10 mouse cellular contexts compared by ENCODE assay signal in genomic region chr6:5291450-5291849, GRCm38 (mm10). TPM values are rescaled to one million over a fixed set of nuclear protein-coding genes. Genes with fewer than 3 reads are reported as not detected.
DNase-seq lines count a peak whose midpoint lies in the region; ATAC-seq and TF ChIP-seq lines count a peak whose summit lies in the region.
"Had no signal": no experiment of that assay in that cellular context is flagged by ENCODE, and none has a peak within 500 bp of the region (broad histone marks: within the 10 kb centered on the region; RNA-seq: fewer than 3 reads in every experiment).

No protein-coding gene starts in this region.

- WGBS in kidney, postnatal 0 days, result 68% methylated on average over 4 of the region's 4 CpGs
- WGBS in stomach, embryonic 16.5 days, result 55% methylated on average over 4 of the region's 4 CpGs

- TF ChIP-seq CTCF in kidney, postnatal 0 days (IDR thresholded peaks at IDR 0.05; ENCODE audit: low read depth), result no peak

- ATAC-seq in erythroblast, adult 5-6 weeks (replicated peaks; ENCODE audit: low FRiP score, poor library complexity, severe bottlenecking), result peak; percentile 58
- no peak for ATAC-seq in kidney, postnatal 0 days (replicated peaks; ENCODE audit: low FRiP score, low read depth)
- ATAC-seq in stomach, embryonic 16.5 days (ENCODE audit: insufficient read depth, low FRiP score), result peak; percentile 67; the same call in 1 of the 2 replicates

- no peak overlapping the region for H3K4me3 ChIP-seq in kidney, postnatal 0 days (replicated peaks; ENCODE audit: low read depth, low read length)
- H3K4me3 ChIP-seq in stomach, embryonic 16.5 days (replicated peaks; ENCODE audit: low read length), result no peak overlapping the region

- H3K9ac ChIP-seq in kidney, postnatal 0 days (ENCODE audit: low read depth, low read length), result no peak overlapping the region
- H3K9ac ChIP-seq in stomach, embryonic 16.5 days (ENCODE audit: low read length), result no peak overlapping the region

- H3K9me3 ChIP-seq in kidney, postnatal 0 days (replicated peaks; ENCODE audit: low read length), result no peaks in the 10 kb centered on the region
- H3K9me3 ChIP-seq in stomach, embryonic 16.5 days (replicated peaks; ENCODE audit: control insufficient read depth, low read length), result no peaks in the 10 kb centered on the region

- H3K36me3 ChIP-seq in kidney, postnatal 0 days (ENCODE audit: insufficient read depth, low read length), result no peaks in the 10 kb centered on the region
- no peaks in the 10 kb centered on the region for H3K36me3 ChIP-seq in stomach, embryonic 16.5 days (ENCODE audit: control insufficient read depth, insufficient read depth, low read length)

- no peaks in the 10 kb centered on the region for H3K27me3 ChIP-seq in kidney, postnatal 0 days (ENCODE audit: insufficient read depth, low read length)
- H3K27me3 ChIP-seq in stomach, embryonic 16.5 days (ENCODE audit: control insufficient read depth, insufficient read depth, low read length), result no peaks in the 10 kb centered on the region

- no peak overlapping the region for H3K27ac ChIP-seq in kidney, postnatal 0 days
- no peak overlapping the region for H3K27ac ChIP-seq in stomach, embryonic 16.5 days (ENCODE audit: low read length)

- H3K4me1 ChIP-seq in kidney, postnatal 0 days (replicated peaks; ENCODE audit: insufficient read depth, low read length), result no peaks in the 10 kb centered on the region
- H3K4me1 ChIP-seq in stomach, embryonic 16.5 days (ENCODE audit: control insufficient read depth, insufficient read depth, low read length), result peaks cover 19% of the 10 kb centered on the region

- DNase-seq in spleen, postnatal 36 days (ENCODE audit: low spot score in 2 of 2), result peak; percentile 28 to 37
- no peak for DNase-seq in spleen, adult 12 weeks (ENCODE audit: low spot score)
- peak; percentile 26 for DNase-seq in kidney, postnatal 0 days (ENCODE audit: low spot score)
- no peak for DNase-seq in testis, postnatal 14 days (ENCODE audit: low spot score)
- no peak for DNase-seq in cerebellum, postnatal 4 days (ENCODE audit: low spot score in 2 of 2)
- DNase-seq: cerebellum, adult 2 months; lung, adult 2 months; right cerebral cortex, postnatal 14 days had no signal

- no peak overlapping the region for H3K4me2 ChIP-seq in kidney, postnatal 0 days (ENCODE audit: low read length)
- H3K4me2 ChIP-seq in stomach, embryonic 16.5 days (ENCODE audit: low read depth, low read length), result no peak overlapping the region

RNA-seq across cellular contexts. Expression of gene Pon2, which starts 6.8 kb away (rescaled TPM):
- 57.6 and 68.1 TPM in 2 replicates for total RNA-seq in erythroblast, adult 5-6 weeks (2015; ENCODE audit: low replicate concordance)
- 43.8 and 45.8 TPM in 2 replicates for total RNA-seq in erythroblast, adult 5-6 weeks (2017; ENCODE audit: low replicate concordance)
- 25.8 and 27.8 TPM in 2 replicates for polyA plus RNA-seq in kidney, postnatal 0 days (2015; fragmentation: Nextera tagmentation; extraction: Ambion mirVana)
- 77.9 and 86.6 TPM in 2 replicates for polyA plus RNA-seq in stomach, embryonic 16.5 days (2015; fragmentation: Nextera tagmentation; extraction: Ambion mirVana)

RNA-seq across cellular contexts. Expression of gene Pon3, which starts 35.4 kb away (rescaled TPM):
- total RNA-seq in erythroblast, adult 5-6 weeks (2015; ENCODE audit: low replicate concordance), result 4.4 and 11.7 TPM in 2 replicates
- total RNA-seq in erythroblast, adult 5-6 weeks (2017; ENCODE audit: low replicate concordance), result 7.2 and 8.9 TPM in 2 replicates
- 13.1 and 13.8 TPM in 2 replicates for polyA plus RNA-seq in kidney, postnatal 0 days (2015; fragmentation: Nextera tagmentation; extraction: Ambion mirVana)
- 19.0 and 20.1 TPM in 2 replicates for polyA plus RNA-seq in stomach, embryonic 16.5 days (2015; fragmentation: Nextera tagmentation; extraction: Ambion mirVana)

Comparison
In these comparisons a context has a peak if more than half of its experiments do, and no peak if none do; other contexts are left out.
1. DNase-seq: peak in spleen, postnatal 36 days (2 of 2) and kidney, postnatal 0 days (single experiment); none in spleen, adult 12 weeks (single experiment), testis, postnatal 14 days (single experiment) and cerebellum, postnatal 4 days (0 of 2).